Mouse (Mus musculus): ENCODE results near the gene Hnrnpa1. TPM values are rescaled to one million over a fixed set of nuclear protein-coding genes. Genes with fewer than 3 reads are reported as not detected.

The Hnrnpa1 gene
- polyA plus RNA-seq, 1 experiment, result 56.4 TPM

DNA sequence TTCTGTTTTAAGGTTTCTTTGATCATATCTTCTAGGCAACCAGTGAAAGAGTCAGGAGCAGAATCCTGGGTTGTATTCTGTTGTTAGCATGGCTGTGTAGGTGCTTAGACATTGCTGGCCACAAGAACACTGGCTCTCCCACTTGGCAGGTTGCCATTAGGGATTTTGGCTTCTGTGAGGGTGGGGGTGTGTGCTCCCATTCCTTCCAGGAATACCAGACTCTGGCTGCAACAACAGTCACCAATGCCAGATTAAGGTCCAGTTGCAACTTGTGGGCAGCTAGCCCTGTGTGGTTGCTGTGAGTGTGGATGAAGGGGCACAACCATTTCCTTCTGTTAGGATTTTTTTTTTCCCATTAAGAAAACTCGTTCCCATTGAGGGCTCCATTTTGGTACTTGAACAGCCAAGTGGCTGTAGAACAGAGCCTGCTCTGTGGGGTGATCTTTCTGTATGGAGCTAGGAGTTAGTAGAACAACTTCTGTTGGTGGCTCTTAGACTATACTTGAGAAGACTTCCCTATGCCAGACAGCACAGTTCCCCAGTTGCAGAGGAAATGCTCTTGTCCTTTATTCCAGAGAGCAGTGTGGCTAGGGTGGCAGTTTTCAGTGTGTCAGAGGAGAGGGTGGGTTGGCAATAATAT is 45.7 kb downstream of the Hnrnpa1 start:
- H3K36me3 ChIP-seq (replicated peaks; ENCODE audit: low read length), result peaks cover 79% of the 10 kb centered on the region
- peaks cover 62% of the 10 kb centered on the region for H3K4me1 ChIP-seq
- no peak overlapping the region for H3K4me3 ChIP-seq (replicated peaks)
- H3K27me3 ChIP-seq (replicated peaks), result no peaks in the 10 kb centered on the region
- H3K9me3 ChIP-seq, result no peaks in the 10 kb centered on the region
- no peak for TF ChIP-seq FLI1 (IDR thresholded peaks at IDR 0.05; ENCODE audit: low read length)
- TF ChIP-seq GATA1 (IDR thresholded peaks at IDR 0.05; ENCODE audit: borderline replicate concordance, low read length), result no peak

DNA sequence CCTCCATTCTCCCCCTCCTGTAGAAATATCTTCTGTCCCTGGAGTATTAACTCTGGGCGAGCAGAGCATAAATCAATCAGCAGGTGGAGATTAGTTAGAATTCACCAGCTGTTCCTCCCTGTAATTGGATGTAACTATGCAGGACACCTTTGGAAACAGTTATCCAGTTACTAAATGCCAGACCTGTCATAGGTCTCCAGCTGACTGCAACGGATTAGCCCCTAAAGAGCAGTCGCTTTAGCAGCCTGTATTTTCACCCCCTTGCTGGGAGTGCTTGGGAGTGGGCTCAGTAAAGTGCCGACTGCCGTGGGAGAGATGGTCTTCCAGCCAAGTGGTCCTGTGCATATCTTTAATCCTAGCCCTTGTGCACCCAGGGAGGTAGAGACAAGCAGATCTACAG is 49.4 kb downstream of the Hnrnpa1 start:
- TF ChIP-seq GATA1 (IDR thresholded peaks at IDR 0.05; ENCODE audit: borderline replicate concordance, low read length), result no peak
- no peak for TF ChIP-seq FLI1 (IDR thresholded peaks at IDR 0.05; ENCODE audit: low read length)
- H3K9me3 ChIP-seq, result no peaks in the 10 kb centered on the region
- H3K27me3 ChIP-seq (replicated peaks), result no peaks in the 10 kb centered on the region
- H3K36me3 ChIP-seq (replicated peaks; ENCODE audit: low read length), result peaks cover 95% of the 10 kb centered on the region
- no peak overlapping the region for H3K4me3 ChIP-seq (replicated peaks)
- H3K4me1 ChIP-seq, result peaks cover 46% of the 10 kb centered on the region

DNA sequence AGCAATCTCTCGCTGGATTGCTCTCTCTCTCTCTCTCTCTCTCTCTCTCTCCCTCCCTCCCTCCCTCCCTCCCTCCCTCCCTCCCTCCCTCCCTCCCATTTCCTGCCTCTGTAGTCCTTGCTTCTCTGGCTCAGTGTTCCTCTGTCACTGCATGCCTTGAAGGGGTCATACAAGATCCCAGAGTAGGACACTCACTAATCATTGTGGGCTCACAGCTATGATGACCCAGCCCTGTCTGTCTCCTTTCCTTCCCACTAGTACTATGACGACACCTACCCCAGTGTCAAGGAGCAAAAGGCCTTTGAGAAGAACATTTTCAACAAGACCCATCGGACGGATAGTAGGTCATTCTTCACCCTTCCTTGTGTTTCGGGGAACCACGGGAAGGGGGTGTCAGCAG is 50.2 kb downstream of the Hnrnpa1 start:
- H3K27me3 ChIP-seq (replicated peaks), result no peaks in the 10 kb centered on the region
- no peak for TF ChIP-seq FLI1 (IDR thresholded peaks at IDR 0.05; ENCODE audit: low read length)
- H3K4me1 ChIP-seq, result peaks cover 38% of the 10 kb centered on the region
- H3K9me3 ChIP-seq, result no peaks in the 10 kb centered on the region
- peaks cover 94% of the 10 kb centered on the region for H3K36me3 ChIP-seq (replicated peaks; ENCODE audit: low read length)
- H3K4me3 ChIP-seq (replicated peaks), result no peak overlapping the region

DNA sequence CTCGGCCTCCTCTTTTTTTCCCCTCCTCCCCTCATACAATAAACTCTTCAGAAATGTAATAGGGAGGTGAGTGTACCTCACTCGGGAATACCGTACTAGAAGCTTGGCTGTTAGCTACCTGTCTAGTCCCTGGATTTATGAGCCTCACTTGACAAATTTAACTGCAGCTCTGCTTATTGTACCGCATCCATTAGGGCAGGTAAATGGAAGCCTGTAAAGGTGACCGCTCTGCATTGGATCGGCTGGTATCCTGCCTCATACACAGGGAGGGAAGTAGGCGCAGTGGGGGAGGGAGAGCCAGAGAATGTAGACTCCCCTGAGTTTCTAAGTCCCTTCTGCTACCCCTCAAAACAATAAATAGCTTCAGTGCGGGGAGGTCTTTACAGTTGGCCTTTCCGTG is 50.6 kb downstream of the Hnrnpa1 start:
- TF ChIP-seq GATA1 (IDR thresholded peaks at IDR 0.05; ENCODE audit: borderline replicate concordance, low read length) (no peak), FLI1 (IDR thresholded peaks at IDR 0.05; ENCODE audit: low read length) (no peak)
- H3K4me3 ChIP-seq (replicated peaks), result no peak overlapping the region
- H3K4me1 ChIP-seq, result peaks cover 34% of the 10 kb centered on the region
- H3K9me3 ChIP-seq, result no peaks in the 10 kb centered on the region
- H3K27me3 ChIP-seq (replicated peaks), result no peaks in the 10 kb centered on the region
- H3K36me3 ChIP-seq (replicated peaks; ENCODE audit: low read length), result peaks cover 94% of the 10 kb centered on the region

DNA sequence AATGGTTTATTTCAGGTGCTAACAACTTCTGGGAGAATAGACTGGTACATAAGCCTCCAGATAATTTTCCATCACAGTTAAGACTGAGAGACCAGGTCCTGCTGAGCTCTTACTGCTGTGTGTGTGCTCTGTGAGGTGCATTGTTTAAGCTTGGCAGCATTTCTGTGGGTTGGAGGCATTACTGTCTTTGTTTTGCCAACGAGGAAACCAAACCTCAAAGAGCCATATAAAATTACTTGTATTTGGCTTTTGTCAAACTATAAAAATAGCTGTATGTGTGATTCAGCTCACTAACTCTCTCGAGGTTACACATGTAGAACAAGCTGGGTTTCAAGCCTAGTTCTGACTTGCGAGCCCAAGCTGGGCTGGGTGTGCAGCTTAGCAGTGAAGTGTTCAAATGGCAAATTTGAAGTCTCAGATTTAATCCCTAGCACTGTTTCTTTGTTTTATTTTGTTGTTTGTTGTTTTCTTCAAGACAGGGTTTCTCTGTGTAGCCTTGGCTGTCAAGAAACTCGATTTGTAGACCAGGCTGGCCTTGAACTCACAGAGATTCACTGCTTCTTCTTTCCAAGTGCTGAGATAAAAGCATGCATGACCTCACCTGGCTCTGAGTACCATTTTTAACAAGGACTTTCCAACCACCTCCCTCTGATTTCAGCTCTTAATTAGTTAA is 52.6 kb downstream of the Hnrnpa1 start:
- H3K36me3 ChIP-seq (replicated peaks; ENCODE audit: low read length), result peaks cover 95% of the 10 kb centered on the region
- peaks cover 26% of the 10 kb centered on the region for H3K4me1 ChIP-seq
- TF ChIP-seq GATA1 (IDR thresholded peaks at IDR 0.05; ENCODE audit: borderline replicate concordance, low read length) (no peak), FLI1 (IDR thresholded peaks at IDR 0.05; ENCODE audit: low read length) (no peak)
- no peaks in the 10 kb centered on the region for H3K9me3 ChIP-seq
- H3K4me3 ChIP-seq (replicated peaks), result no peak overlapping the region
- H3K27me3 ChIP-seq (replicated peaks), result no peaks in the 10 kb centered on the region

DNA sequence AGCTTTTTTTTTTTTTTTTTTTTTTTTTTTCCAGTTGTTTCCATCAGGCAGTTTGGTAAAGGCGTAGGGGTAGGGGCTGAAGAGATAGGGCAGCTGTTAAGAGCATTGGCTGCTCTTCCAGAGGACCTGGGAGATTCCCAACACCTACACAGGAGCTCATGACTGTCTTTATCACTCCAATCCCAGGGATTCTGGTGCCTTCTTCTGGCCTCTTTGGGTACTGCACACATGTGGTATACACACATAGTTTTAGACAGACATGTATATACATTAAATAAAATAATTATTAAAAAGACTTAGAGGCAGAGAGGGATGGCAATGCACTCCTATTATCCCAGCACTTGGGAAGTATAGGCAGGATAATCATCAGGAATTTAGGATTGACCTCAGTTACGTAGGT is 53.1 kb downstream of the Hnrnpa1 start:
- H3K36me3 ChIP-seq (replicated peaks; ENCODE audit: low read length), result peaks cover 95% of the 10 kb centered on the region
- TF ChIP-seq GATA1 (IDR thresholded peaks at IDR 0.05; ENCODE audit: borderline replicate concordance, low read length) (no peak), FLI1 (IDR thresholded peaks at IDR 0.05; ENCODE audit: low read length) (no peak)

DNA sequence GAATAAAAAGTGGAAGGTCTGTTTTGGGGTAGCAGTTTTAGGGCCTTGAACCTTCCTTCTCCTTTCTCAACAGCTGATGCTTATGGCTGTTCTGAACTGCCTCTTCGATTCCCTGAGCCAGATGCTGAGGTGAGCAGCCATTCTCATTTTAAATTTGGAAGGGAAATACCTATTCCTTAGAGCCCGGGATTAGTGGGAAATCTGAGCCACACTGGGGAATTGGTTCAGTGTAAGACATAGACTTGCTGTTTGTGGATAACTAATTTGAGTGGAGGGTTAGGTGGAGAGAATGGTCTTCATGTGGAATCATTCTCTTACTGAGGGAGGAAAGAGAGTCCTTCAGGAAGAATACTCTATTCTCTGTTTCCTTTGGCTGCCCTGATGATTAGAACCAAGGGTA is 54.4 kb downstream of the Hnrnpa1 start:
- H3K4me1 ChIP-seq, result peaks cover 9% of the 10 kb centered on the region; the same call in 1 of the 2 replicates
- TF ChIP-seq GATA1 (IDR thresholded peaks at IDR 0.05; ENCODE audit: borderline replicate concordance, low read length) (no peak), FLI1 (IDR thresholded peaks at IDR 0.05; ENCODE audit: low read length) (no peak)
- peaks cover 95% of the 10 kb centered on the region for H3K36me3 ChIP-seq (replicated peaks; ENCODE audit: low read length)
- no peak overlapping the region for H3K4me3 ChIP-seq (replicated peaks)
- no peaks in the 10 kb centered on the region for H3K27me3 ChIP-seq (replicated peaks)
- no peaks in the 10 kb centered on the region for H3K9me3 ChIP-seq

More for the DNA sequence above, 53.1 kb downstream of the Hnrnpa1 start:
- Histone ChIP-seq H3K9me3 (no peaks in the 10 kb centered on the region), H3K27me3 (replicated peaks) (no peaks in the 10 kb centered on the region), H3K4me3 (replicated peaks) (no peak overlapping the region), H3K4me1 (peaks cover 21% of the 10 kb centered on the region)

DNA sequence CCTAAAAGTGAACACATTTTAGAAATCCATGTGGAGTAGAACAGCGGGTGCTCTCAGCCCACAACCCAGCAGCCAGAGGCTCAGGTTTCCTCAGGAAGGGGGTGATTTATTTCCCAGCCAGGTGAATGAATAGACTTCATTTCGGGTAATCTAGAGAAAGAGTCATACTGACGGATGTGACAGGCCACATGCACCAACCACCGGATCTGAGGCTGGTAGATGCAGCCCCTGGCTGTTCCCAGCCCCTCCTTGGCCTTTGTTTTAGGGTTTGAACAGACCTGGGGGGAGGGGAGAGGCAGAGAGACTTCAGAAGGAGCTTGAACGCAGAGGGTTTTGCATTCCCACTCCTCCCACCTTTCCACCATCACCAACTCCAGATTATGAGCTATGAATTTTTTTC is 55.6 kb downstream of the Hnrnpa1 start:
- Histone ChIP-seq H3K9me3 (no peaks in the 10 kb centered on the region), H3K4me3 (replicated peaks) (no peak overlapping the region), H3K4me1 (peaks cover 5% of the 10 kb centered on the region), H3K36me3 (replicated peaks; ENCODE audit: low read length) (peaks cover 95% of the 10 kb centered on the region), H3K27me3 (replicated peaks) (no peaks in the 10 kb centered on the region)
- TF ChIP-seq FLI1 (IDR thresholded peaks at IDR 0.05; ENCODE audit: low read length) (no peak), GATA1 (IDR thresholded peaks at IDR 0.05; ENCODE audit: borderline replicate concordance, low read length) (no peak)

Other genes starting within 250 kb of the Hnrnpa1 start
- gene Hoxc8, start 249.8 kb upstream of the Hnrnpa1 start, polyA plus RNA-seq (2012; ENCODE audit: insufficient read depth, low replicate concordance), result 0.04 TPM in 1 of 2 replicates, not detected in the other
- not detected in 2 replicates for gene Hoxc6, start 242.2 kb upstream of the Hnrnpa1 start, polyA plus RNA-seq (2012; ENCODE audit: insufficient read depth, low replicate concordance)
- not detected in 2 replicates for gene Hoxc4, start 221.5 kb upstream of the Hnrnpa1 start, polyA plus RNA-seq (2012; ENCODE audit: insufficient read depth, low replicate concordance)
- 0.73 and 2.1 TPM in 2 replicates for gene Smug1, start 73.3 kb upstream of the Hnrnpa1 start, polyA plus RNA-seq (2012; ENCODE audit: insufficient read depth, low replicate concordance)
- 0.77 and 1.5 TPM in 2 replicates for gene Cbx5, start 616 bp upstream of the Hnrnpa1 start, polyA plus RNA-seq (2012; ENCODE audit: insufficient read depth, low replicate concordance)
- 321 and 342 TPM in 2 replicates for gene Nfe2, start 18.0 kb downstream of the Hnrnpa1 start, polyA plus RNA-seq (2012; ENCODE audit: insufficient read depth, low replicate concordance)
- gene Copz1, start 32.3 kb downstream of the Hnrnpa1 start, polyA plus RNA-seq (2012; ENCODE audit: insufficient read depth, low replicate concordance), result 33.2 and 56.2 TPM in 2 replicates
- 1.00 and 1.6 TPM in 2 replicates for gene Gpr84, start 70.2 kb downstream of the Hnrnpa1 start, polyA plus RNA-seq (2012; ENCODE audit: insufficient read depth, low replicate concordance)
- gene Zfp385a, start 99.7 kb downstream of the Hnrnpa1 start, polyA plus RNA-seq (2012; ENCODE audit: insufficient read depth, low replicate concordance), result 1,319 and 2,156 TPM in 2 replicates
- gene Itga5, start 126.3 kb downstream of the Hnrnpa1 start, polyA plus RNA-seq (2012; ENCODE audit: insufficient read depth, low replicate concordance), result 20.5 and 26.4 TPM in 2 replicates
- gene Gtsf1, start 190.0 kb downstream of the Hnrnpa1 start, polyA plus RNA-seq (2012; ENCODE audit: insufficient read depth, low replicate concordance), result not detected in 2 replicates
- gene Gtsf2, start 208.0 kb downstream of the Hnrnpa1 start, polyA plus RNA-seq (2012; ENCODE audit: insufficient read depth, low replicate concordance), result not detected in 2 replicates
- gene Nckap1l, start 213.4 kb downstream of the Hnrnpa1 start, polyA plus RNA-seq (2012; ENCODE audit: insufficient read depth, low replicate concordance), result 5.3 and 32.2 TPM in 2 replicates